Mouse (Mus musculus): Measurements from ENCODE around the gene Llgl2. TPM values are rescaled to one million over a fixed set of nuclear protein-coding genes. Genes with fewer than 3 reads are reported as not detected.
A peak's percentile ranks its signal among the peaks of the same experiment; 100 is the strongest.

Gene Llgl2
- polyA plus RNA-seq, 1 experiment from 2014 or later, result 31.9 TPM

DNA sequence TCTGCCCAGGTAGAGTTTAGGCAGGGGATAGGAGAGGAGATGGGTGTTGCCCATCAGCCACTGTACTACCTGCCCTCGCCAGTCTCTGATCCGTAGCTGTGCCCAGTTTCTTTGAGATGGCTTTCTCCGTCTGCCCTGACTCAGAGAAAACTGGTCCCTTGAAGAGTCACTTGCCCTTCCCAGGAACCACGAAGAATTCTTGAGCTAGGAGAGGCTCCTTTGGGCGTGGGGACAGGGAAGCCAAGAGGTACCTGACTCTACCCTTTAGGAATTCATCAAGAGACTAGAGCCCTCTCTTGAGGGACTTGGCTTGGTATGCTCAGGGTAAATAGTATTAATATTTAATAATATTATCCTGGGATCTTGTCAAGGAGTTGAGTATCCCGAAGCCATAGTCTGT is 3.8 kb downstream of the Llgl2 start:
- peaks cover 20% of the 10 kb centered on the region for H3K4me1 ChIP-seq (ENCODE audit: insufficient read depth)
- H3K9me3 ChIP-seq (ENCODE audit: low read depth, low read length), result no peaks in the 10 kb centered on the region
- H3K4me3 ChIP-seq (ENCODE audit: low read depth, low read length), result no peak overlapping the region
- H3K9ac ChIP-seq, result peak overlapping the region; percentile 2; the same call in 1 of the 2 replicates
- no peak for ATAC-seq (ENCODE audit: insufficient read depth)
- 62% methylated on average over 6 of the region's 6 CpGs for WGBS
- peaks cover 7% of the 10 kb centered on the region; the same call in 1 of the 2 replicates for H3K27me3 ChIP-seq (ENCODE audit: insufficient read depth, low read length)
- DNase-seq, result no peak
- H3K4me2 ChIP-seq, result no peak overlapping the region
- no peak for TF ChIP-seq CTCF (IDR thresholded peaks at IDR 0.05; ENCODE audit: low read depth)
- peak overlapping the region; percentile 6; the same call in 1 of the 2 replicates for H3K27ac ChIP-seq (ENCODE audit: low read depth)
- H3K36me3 ChIP-seq (ENCODE audit: insufficient read depth), result peaks cover 4% of the 10 kb centered on the region; the same call in 1 of the 2 replicates

DNA sequence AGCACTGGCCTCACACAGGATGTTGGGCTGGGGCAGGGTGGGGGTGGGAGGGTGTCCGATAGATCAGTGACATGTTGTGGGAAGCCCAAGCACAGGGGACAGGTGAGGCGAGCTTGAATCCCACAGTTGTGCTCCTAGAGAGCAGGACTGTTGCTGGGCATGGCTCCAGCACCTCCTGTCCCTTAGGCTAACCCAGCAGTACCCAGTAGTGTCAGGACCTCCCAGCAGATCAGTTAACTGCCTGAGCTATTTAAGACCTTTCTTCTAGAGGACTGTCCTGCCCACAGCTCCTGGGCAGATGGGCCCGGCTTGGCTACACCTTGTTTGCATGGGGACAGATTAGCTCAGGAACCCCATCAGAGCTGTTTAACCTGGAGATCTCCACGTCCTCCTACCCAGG is 5.2 kb downstream of the Llgl2 start:
- no peaks in the 10 kb centered on the region for H3K9me3 ChIP-seq (ENCODE audit: low read depth, low read length)
- no peaks in the 10 kb centered on the region for H3K36me3 ChIP-seq (ENCODE audit: insufficient read depth)
- TF ChIP-seq CTCF (IDR thresholded peaks at IDR 0.05; ENCODE audit: low read depth), result no peak
- 48% methylated on average over 4 of the region's 4 CpGs for WGBS
- peaks cover 7% of the 10 kb centered on the region; the same call in 1 of the 2 replicates for H3K27me3 ChIP-seq (ENCODE audit: insufficient read depth, low read length)
- H3K4me2 ChIP-seq, result no peak overlapping the region
- H3K4me1 ChIP-seq (ENCODE audit: insufficient read depth), result peaks cover 27% of the 10 kb centered on the region
- no peak overlapping the region for H3K27ac ChIP-seq (ENCODE audit: low read depth)
- no peak overlapping the region for H3K9ac ChIP-seq
- no peak overlapping the region for H3K4me3 ChIP-seq (ENCODE audit: low read depth, low read length)
- ATAC-seq (ENCODE audit: insufficient read depth), result no peak
- DNase-seq, result no peak

DNA sequence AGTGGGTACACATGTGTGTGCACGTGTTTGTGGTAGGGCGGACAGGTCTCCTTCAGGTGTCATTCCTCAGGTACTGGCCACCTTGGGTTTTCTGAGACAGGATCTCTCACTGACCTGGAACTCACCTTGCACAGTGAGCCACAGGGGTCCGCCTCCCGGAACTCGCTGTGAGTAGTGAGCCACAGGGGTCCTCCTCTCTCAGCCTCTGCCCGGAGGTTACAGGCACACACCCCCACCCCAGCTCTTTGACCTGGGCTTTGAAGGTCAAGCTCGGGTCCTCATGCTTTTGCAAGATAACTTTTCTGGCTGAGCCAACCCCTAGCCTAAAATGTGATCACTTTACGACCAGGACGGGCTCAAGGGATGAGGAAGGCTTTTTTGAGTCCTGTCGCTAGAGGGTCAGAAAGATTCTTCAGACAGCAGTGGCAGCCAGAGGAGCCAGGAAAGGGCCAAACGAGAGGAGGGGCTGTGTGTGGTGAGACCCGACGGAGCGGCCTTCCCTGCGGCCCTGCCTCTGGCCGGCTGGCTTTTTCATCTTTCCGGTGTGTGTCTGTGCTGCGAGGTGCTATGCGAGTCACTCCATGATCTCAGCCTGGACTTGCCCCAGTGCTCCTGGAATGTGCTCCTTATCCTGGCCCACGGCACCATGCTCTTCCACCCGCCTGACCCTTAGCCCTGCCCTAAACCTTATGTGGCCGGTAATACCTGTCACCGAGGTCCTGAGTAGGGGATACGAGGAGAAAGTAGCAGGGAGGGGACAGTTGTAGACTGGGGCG is 6.9 kb downstream of the Llgl2 start:
- no peaks in the 10 kb centered on the region; the same call in 1 of the 2 replicates for H3K27me3 ChIP-seq (ENCODE audit: insufficient read depth, low read length)
- TF ChIP-seq CTCF (IDR thresholded peaks at IDR 0.05; ENCODE audit: low read depth), result no peak
- no peak overlapping the region for H3K9ac ChIP-seq
- 0 out of 2 replicates have a peak overlapping the region, but pooled peaks have one; percentile 7 for H3K4me2 ChIP-seq
- H3K9me3 ChIP-seq (ENCODE audit: low read depth, low read length), result no peaks in the 10 kb centered on the region
- H3K4me3 ChIP-seq (ENCODE audit: low read depth, low read length), result no peak overlapping the region
- DNase-seq (no peak), ATAC-seq (ENCODE audit: insufficient read depth) (no peak)
- 28% methylated on average over 25 of the region's 25 CpGs for WGBS
- H3K4me1 ChIP-seq (ENCODE audit: insufficient read depth), result peaks cover 30% of the 10 kb centered on the region
- no peaks in the 10 kb centered on the region for H3K36me3 ChIP-seq (ENCODE audit: insufficient read depth)
- peak overlapping the region; percentile 26; the same call in 1 of the 2 replicates for H3K27ac ChIP-seq (ENCODE audit: low read depth)

DNA sequence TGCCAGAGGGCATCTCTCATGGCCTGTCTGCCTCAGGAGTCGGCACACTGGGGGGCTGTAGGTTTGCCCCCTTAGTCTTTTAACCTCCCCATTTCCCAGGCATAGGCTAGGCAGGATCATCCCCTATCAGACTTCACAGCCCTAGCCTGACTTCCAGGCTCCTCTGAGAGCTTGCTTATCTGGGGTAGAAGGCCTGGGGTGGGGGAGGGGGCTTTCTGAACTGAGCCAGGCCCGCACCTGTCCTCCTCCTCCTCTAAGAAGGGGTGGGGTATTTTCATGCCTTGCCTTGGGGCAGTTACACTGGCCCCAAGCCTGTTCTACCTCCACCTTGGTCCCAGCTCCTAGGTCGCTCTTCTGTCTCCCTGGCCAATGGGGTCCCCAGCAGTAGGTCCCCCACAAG is 7.7 kb downstream of the Llgl2 start:
- Histone ChIP-seq H3K27me3 (ENCODE audit: insufficient read depth, low read length) (no peaks in the 10 kb centered on the region), H3K9ac (no peak overlapping the region; the same call in 1 of the 2 replicates), H3K9me3 (ENCODE audit: low read depth, low read length) (no peaks in the 10 kb centered on the region), H3K4me1 (ENCODE audit: insufficient read depth) (peaks cover 30% of the 10 kb centered on the region), H3K36me3 (ENCODE audit: insufficient read depth) (no peaks in the 10 kb centered on the region), H3K27ac (ENCODE audit: low read depth) (peak overlapping the region; percentile 91), H3K4me2 (0 out of 2 replicates have a peak overlapping the region, but pooled peaks have one; percentile 5), H3K4me3 (ENCODE audit: low read depth, low read length) (no peak overlapping the region)
- no peak for TF ChIP-seq CTCF (IDR thresholded peaks at IDR 0.05; ENCODE audit: low read depth)
- no peak for ATAC-seq (ENCODE audit: insufficient read depth)
- DNase-seq, result no peak
- WGBS, result 36% methylated on average over 3 of the region's 3 CpGs

DNA sequence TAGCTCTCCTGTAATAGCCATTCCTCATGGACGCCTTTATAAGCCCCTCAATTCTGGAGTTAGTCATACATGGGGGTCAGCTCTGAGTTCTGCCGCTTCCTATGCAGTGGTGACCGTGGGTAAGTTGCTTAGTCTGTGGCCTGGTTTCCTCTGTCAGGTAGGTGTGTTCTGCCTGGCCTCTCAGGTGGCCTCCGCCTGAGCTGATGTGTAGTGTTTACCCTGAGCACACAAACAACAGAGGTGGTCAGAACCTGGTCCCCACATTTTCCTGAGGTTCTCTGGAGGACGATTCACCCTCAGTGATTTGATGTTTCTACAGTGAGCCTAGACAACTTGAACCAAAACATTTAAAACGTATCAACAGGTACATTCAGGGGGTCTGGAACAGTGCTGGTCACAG is 8.2 kb downstream of the Llgl2 start:
- DNase-seq, result no peak
- no peaks in the 10 kb centered on the region for H3K9me3 ChIP-seq (ENCODE audit: low read depth, low read length)
- H3K27ac ChIP-seq (ENCODE audit: low read depth), result peak overlapping the region; percentile 91
- H3K4me3 ChIP-seq (ENCODE audit: low read depth, low read length), result no peak overlapping the region
- H3K36me3 ChIP-seq (ENCODE audit: insufficient read depth), result no peaks in the 10 kb centered on the region
- TF ChIP-seq CTCF (IDR thresholded peaks at IDR 0.05; ENCODE audit: low read depth), result no peak
- H3K4me2 ChIP-seq, result peak overlapping the region; percentile 34; the same call in 1 of the 2 replicates
- no peaks in the 10 kb centered on the region for H3K27me3 ChIP-seq (ENCODE audit: insufficient read depth, low read length)
- ATAC-seq (ENCODE audit: insufficient read depth), result no peak
- H3K4me1 ChIP-seq (ENCODE audit: insufficient read depth), result peaks cover 30% of the 10 kb centered on the region
- H3K9ac ChIP-seq, result no peak overlapping the region
- 53% methylated on average over 6 of the region's 6 CpGs for WGBS

DNA sequence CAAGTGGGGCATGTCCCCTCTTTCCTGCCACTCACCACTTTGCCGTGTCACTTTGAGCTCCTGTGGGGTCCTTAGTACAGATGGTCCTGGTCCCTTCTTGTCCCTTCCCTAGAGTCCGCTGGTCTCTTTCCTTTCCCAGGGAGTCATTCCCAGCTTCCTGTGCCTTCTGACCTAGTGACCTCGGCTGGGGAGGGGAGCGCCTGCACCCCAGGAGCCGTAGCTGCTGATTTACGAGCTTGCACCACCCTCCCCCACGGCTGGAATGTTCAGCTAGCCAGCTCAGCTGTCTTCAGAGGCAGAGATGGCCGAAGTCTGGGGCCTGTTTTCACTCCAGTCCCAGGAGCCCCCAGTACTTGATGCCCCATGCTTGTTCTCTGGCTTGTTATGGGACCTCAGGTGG is 8.7 kb downstream of the Llgl2 start:
- Histone ChIP-seq H3K36me3 (ENCODE audit: insufficient read depth) (no peaks in the 10 kb centered on the region), H3K27ac (ENCODE audit: low read depth) (peak overlapping the region; percentile 91), H3K4me2 (peak overlapping the region; percentile 34), H3K4me3 (ENCODE audit: low read depth, low read length) (no peak overlapping the region), H3K9me3 (ENCODE audit: low read depth, low read length) (no peaks in the 10 kb centered on the region), H3K4me1 (ENCODE audit: insufficient read depth) (peaks cover 30% of the 10 kb centered on the region), H3K9ac (no peak overlapping the region), H3K27me3 (ENCODE audit: insufficient read depth, low read length) (no peaks in the 10 kb centered on the region)
- DNase-seq, result peak; percentile 78
- WGBS, result 7% methylated on average over 8 of the region's 8 CpGs
- no peak for TF ChIP-seq CTCF (IDR thresholded peaks at IDR 0.05; ENCODE audit: low read depth)
- peak; percentile 36; the same call in 1 of the 2 replicates for ATAC-seq (ENCODE audit: insufficient read depth)

DNA sequence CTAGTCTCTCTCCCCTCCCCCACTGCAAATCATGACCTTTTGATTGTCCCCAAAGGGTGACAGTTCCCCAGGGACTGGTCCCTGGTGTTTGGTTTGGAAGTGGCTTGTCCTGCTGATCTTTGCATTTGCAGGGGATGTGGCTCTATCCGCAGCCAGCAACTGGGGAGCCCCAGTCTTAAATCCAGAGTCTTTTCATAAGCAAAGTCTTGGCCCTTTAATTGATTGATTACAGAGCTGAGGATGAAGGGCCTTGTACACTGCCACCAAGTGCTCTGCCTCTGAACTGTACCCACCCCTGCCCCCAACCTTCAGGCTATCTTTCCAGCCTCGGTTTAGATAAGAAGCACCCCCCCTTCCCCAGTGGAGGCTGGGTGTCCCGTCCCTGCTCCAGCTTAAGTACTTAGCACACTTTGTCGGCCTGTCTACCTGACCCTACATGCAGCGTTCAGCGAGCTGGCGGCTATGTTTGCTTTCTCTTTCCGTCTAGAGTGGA is 9.2 kb downstream of the Llgl2 start:
- H3K4me2 ChIP-seq, result peak overlapping the region; percentile 34
- peak overlapping the region; percentile 91 for H3K27ac ChIP-seq (ENCODE audit: low read depth)
- no peak overlapping the region for H3K4me3 ChIP-seq (ENCODE audit: low read depth, low read length)
- H3K9me3 ChIP-seq (ENCODE audit: low read depth, low read length), result no peaks in the 10 kb centered on the region
- H3K4me1 ChIP-seq (ENCODE audit: insufficient read depth), result peaks cover 33% of the 10 kb centered on the region
- no peaks in the 10 kb centered on the region for H3K27me3 ChIP-seq (ENCODE audit: insufficient read depth, low read length)
- no peak overlapping the region for H3K9ac ChIP-seq
- DNase-seq (peak; percentile 61), ATAC-seq (ENCODE audit: insufficient read depth) (peak; percentile 47)
- 12% methylated on average over 8 of the region's 8 CpGs for WGBS
- H3K36me3 ChIP-seq (ENCODE audit: insufficient read depth), result no peaks in the 10 kb centered on the region
- no peak for TF ChIP-seq CTCF (IDR thresholded peaks at IDR 0.05; ENCODE audit: low read depth)

All from lung, embryonic 14.5 days (tissue).